Mouse (Mus musculus) cerebellum, adult (tissue): ENCODE results near the gene Nrxn2.
A peak's percentile ranks its signal among the peaks of the same experiment; 100 is the strongest.

ENCODE experiments used
- ATAC-seq: cut with Nextera tagmentation; 2 replicates; pipeline ENCODE4 v1.9.2; 2017; ENCODE audit warnings: mild to moderate bottlenecking, moderate library complexity, mixed read lengths; ENCODE audit not compliant: insufficient number of reproducible peaks, low FRiP score, low TSS enrichment

Gene Nrxn2

GRCm38 (mm10) chr19:6553174-6553573 is 134.6 kb downstream of the Nrxn2 start:
- no peak for ATAC-seq

DNA sequence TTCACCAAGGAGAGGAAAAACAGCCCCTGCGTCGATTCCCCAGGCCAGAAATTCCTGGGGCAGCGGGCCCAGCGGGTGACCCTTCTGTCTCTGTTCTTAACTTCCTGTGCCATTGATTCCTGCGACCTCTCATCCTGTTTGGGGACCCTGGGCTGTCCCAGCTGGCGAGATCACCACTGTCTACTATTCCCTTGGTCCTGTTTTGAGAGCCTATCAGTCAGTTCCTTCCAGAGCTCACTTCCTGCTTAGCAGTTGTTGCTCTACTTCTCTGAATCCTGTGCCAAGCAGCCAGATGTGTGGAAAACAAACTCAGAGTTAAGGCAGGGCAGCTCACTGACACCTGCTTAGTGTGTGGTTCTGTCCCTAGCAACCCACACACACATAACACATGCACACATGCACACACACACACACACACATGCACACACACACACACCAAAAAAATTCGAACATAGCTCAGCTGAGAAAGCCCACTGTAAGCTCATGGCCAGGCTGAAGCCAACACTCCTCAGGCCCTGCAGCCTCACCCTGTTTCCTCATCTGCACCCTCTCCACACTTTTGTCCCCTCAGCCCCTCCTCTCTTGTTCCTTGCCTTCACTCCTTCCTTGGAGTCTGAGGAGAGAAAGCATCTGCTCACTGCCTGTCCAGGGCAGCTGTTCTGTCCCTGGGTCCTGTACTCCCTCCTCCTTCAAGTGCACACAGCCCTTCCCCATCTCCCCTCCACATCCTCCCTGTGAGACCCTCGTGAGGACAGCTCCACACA is 135.5 kb downstream of the Nrxn2 start:
- no peak for ATAC-seq

GRCm38 (mm10) chr19:6559576-6559975 is 141.0 kb downstream of the Nrxn2 start:
- ATAC-seq: no peak

DNA sequence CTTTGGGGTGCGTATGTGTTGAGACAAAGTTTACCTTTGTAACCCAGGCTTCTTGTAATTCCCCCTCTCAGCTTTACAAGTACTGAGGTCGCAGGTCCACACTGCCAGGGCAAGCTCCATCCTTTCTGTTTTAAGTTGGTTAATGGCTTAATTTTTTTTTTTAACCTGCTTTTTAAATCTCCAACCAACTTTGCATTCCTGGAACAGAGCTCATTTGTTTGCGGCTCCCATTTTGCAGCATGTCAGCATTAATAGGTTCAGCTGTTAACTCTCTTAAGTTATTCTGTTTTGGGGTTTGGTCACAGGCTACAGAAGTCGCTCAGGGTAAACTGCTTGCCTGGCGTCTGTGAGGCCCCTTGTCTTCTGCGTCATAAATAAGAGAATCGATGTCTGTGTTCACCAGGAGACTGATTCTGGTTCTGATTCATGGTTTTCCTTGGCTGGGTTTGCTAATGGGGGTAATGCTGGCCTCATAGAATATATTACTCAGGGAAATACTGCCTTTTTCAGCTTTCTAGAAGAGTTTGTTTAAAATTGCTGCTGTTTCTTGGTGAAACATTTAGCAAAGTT is 141.8 kb downstream of the Nrxn2 start:
- ATAC-seq: no peak

DNA sequence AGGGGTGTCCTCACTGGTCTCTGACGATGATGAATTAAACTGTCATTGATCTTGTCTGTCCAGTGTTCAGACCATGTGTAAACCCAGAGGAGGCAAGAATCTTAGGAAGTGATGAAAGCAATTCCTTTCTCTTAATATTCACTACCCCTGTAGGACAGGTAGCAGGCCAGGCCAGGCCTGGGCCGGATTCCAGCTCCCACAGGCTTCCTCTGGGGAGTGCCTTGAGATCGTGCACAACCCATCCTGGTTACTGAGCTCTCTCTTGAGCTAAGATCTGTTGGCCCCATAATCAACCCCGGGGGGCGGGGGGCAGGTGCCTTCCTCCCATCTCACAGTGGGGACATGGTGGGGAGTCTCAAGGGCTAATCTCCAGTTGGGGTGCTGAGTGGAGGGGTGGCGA is 146.6 kb downstream of the Nrxn2 start:
- no peak for ATAC-seq

GRCm38 (mm10) chr19:6566450-6566849 is 147.9 kb downstream of the Nrxn2 start:
- ATAC-seq: no peak

GRCm38 (mm10) chr19:6569021-6569420 is 150.5 kb downstream of the Nrxn2 start:
- ATAC-seq: no peak

DNA sequence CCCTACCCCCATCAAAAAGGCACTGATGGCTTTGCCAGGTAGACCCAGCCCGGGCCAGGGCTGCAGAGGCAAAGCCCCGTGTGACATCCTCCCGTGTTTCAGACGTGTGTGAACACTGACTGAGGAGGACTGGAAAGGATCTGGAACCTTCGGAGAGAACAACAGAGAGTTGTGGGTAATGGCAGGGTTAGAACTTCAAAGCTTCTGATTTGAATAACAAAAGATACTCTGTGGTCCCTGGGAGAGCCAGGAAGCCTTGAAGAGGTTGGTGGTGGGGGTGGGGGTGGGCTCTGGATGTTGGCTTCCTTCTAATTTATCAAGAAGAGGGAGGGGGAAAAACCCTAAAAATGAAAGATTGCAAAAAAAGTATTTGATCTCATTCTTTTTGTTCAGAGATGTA is 151.0 kb downstream of the Nrxn2 start:
- ATAC-seq: no peak

DNA sequence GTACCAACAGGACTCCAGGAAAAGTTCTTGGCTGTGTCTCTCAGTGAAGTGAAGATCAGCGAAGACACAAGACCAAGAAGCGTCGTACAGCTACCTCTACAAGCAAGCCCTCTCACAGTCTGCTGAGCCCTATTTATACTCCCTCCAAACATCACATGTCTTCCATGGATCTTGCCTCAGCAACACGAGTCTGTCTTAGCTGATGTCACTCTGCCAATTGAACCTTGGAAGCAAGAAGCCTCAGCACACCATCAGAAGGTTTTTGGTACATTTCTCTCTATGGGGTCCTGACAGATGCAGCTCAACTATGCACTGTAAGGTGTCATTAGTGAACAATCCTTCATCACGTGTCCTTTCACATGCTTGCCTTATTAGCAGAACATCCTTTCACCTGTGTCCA is 152.9 kb downstream of the Nrxn2 start:
- ATAC-seq: no peak

DNA sequence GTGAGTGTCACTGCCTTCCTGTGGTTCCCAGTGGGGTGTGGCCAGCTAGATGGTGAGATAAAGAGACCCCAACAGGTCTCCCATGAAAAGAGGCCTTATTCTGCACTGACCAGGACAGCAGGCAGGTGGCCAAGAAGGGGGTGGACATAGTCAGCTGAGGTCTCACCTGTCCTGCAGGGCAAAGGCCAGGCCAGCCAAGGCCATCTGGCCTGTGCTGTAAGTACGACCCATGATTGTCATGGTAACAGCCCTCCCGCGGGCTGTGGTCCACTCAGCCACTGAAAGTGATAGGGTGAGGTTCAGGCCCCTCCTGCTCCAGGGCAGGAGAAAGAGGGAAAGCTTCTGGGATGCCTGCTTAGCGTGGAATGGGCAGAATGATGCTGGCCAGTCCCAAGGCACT is 153.5 kb downstream of the Nrxn2 start:
- ATAC-seq: peak; percentile 64; the same call in 1 of the 2 replicates
